Mouse (Mus musculus) midbrain, embryonic 11.5 days (tissue): ENCODE data around the gene Mreg. TPM values are rescaled to one million over a fixed set of nuclear protein-coding genes. Genes with fewer than 3 reads are reported as not detected.

Experiments used
- ATAC-seq: fragments of 200-750 bp; cut with Nextera tagmentation; 2 replicates; pipeline ENCODE4 v1.8.0; 2017; ENCODE audit warnings: moderate TSS enrichment, moderate library complexity; ENCODE audit not compliant: low FRiP score
- DNase-seq: peaks from one replicate; pipeline ENCODE4 v3.0.0; 2015; ENCODE audit warnings: low spot score; ENCODE audit errors: missing footprints
- H3K27ac ChIP-seq: fragments of 300-500 bp; sonication (generic); 2 replicates; pipeline ENCODE4 v1.5.1; 2014; ENCODE audit warnings: low read depth, low read length
- H3K27me3 ChIP-seq: fragments of 300-500 bp; sonication (generic); 2 replicates; pipeline ENCODE4 v1.6.1; 2014; ENCODE audit warnings: mild to moderate bottlenecking, low read length, moderate library complexity, mixed read lengths; ENCODE audit not compliant: control insufficient read depth, insufficient read depth
- H3K36me3 ChIP-seq: fragments of 300-500 bp; sonication (generic); 2 replicates; pipeline ENCODE4 v1.6.1; 2014; ENCODE audit warnings: mild to moderate bottlenecking, low read length, moderate library complexity, mixed read lengths; ENCODE audit not compliant: control insufficient read depth, insufficient read depth
- H3K4me1 ChIP-seq: fragments of 300-500 bp; sonication (generic); 2 replicates; pipeline ENCODE4 v1.6.1; 2014; ENCODE audit warnings: low read length; ENCODE audit not compliant: control insufficient read depth, insufficient read depth
- H3K4me2 ChIP-seq: fragments of 300-500 bp; sonication (generic); 2 replicates; pipeline ENCODE4 v1.6.1; 2014; ENCODE audit warnings: mild to moderate bottlenecking, moderate library complexity
- H3K4me3 ChIP-seq: fragments of 300-500 bp; sonication (generic); 2 replicates; pipeline ENCODE4 v1.5.1; 2014; ENCODE audit warnings: low read depth, low read length
- H3K9ac ChIP-seq: fragments of 300-500 bp; sonication (generic); 2 replicates; pipeline ENCODE4 v1.6.1; 2014; ENCODE audit warnings: low read length
- H3K9me3 ChIP-seq: fragments of 300-500 bp; sonication (generic); 2 replicates; pipeline ENCODE4 v1.6.1; 2016; ENCODE audit warnings: low read length; ENCODE audit not compliant: control insufficient read depth
- WGBS: fragments of 180-500 bp; shearing (Covaris S2); extraction: QIAGEN DNeasy Blood & Tissue Kit; methylation state at CpG from one replicate; pipeline ENCODE4 v1.1.7; 2014; 5-methylcytosine and 5-hydroxymethylcytosine counted together
- polyA plus RNA-seq: library from polyadenylated mRNA; unstranded; fragments of >200 nt; fragmentation: Nextera tagmentation; extraction: Ambion mirVana; gene quantifications from 2 replicates; pipeline ENCODE4 v1.2.1, GENCODE M21; 2014

Gene Mreg
- polyA plus RNA-seq, 1 experiment from 2014 or later = 6.3 TPM

- no peak for ATAC-seq
- Histone ChIP-seq H3K27me3 (no peaks in the 10 kb centered on the region), H3K36me3 (no peaks in the 10 kb centered on the region), H3K4me3 (no peak overlapping the region), H3K4me1 (peaks cover 5% of the 10 kb centered on the region), H3K4me2 (no peak overlapping the region), H3K27ac (no peak overlapping the region), H3K9me3 (no peaks in the 10 kb centered on the region), H3K9ac (no peak overlapping the region)
- 82% methylated on average over 5 of the region's 5 CpGs for WGBS
- DNase-seq = no peak
Observed at GRCm38 (mm10) chr1:72186151-72186550, 26.0 kb downstream of the Mreg start.

DNA sequence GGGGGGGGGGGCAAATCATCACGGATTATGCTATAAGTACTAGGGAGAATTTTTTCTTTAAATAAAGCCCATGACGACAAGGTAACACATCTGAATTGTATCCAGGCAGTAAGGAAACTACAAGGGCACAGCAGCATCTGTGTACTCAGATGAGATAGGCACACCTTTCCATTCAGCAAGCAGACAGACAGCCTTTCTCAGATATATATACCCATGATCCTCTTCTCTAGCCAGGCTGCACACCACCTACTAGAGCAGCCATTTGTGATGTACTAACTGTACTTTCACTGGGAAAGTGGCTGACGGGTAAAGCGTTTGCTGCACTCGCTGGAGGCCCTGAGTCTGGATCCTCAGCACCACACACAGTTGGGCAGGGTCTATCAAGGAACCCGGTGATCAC is 28.6 kb downstream of the Mreg start:
- WGBS = 64% methylated on average over 6 of the region's 6 CpGs

DNA sequence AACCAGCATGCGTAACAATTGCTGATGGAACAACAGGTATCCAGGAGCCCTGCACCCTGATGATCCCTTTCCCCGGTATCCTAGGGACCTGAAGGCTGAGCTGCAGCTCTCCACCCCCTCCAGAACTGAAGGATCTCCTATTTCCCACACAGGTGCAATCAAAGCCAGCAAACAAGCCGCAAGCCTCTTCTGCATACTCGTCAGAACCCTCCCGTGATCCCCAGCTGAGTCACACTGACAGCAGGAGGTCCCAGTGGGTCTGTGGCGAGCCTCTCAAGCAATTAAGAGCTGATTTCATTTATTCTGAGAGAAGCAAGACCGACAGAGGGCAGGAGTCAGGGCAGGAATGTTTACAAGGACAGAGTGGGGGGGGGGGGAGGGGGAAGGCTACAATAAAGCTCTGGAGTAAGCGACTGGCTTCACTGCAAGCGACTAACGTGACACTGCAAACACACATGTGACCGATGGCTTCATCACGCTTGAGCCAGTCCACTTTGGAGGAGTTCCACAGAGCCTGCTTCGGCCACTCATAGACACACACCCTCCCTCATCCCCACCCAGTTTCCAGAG is 29.1 kb downstream of the Mreg start:
- Histone ChIP-seq H3K27me3 (no peaks in the 10 kb centered on the region), H3K36me3 (no peaks in the 10 kb centered on the region), H3K4me1 (peaks cover 5% of the 10 kb centered on the region), H3K27ac (no peak overlapping the region), H3K9ac (no peak overlapping the region), H3K4me2 (peak overlapping the region; percentile 28), H3K9me3 (no peaks in the 10 kb centered on the region), H3K4me3 (no peak overlapping the region)
- DNase-seq (peak; percentile 86), ATAC-seq (peak; percentile 89)
- 7% methylated on average over 13 of the region's 13 CpGs for WGBS

More for the DNA sequence above, 28.6 kb downstream of the Mreg start:
- Histone ChIP-seq H3K4me3 (no peak overlapping the region), H3K36me3 (no peaks in the 10 kb centered on the region), H3K4me2 (peak overlapping the region; percentile 28), H3K27ac (no peak overlapping the region), H3K9ac (no peak overlapping the region), H3K27me3 (no peaks in the 10 kb centered on the region), H3K9me3 (no peaks in the 10 kb centered on the region), H3K4me1 (peaks cover 5% of the 10 kb centered on the region)
- DNase-seq (no peak), ATAC-seq (peak; percentile 14)

DNA sequence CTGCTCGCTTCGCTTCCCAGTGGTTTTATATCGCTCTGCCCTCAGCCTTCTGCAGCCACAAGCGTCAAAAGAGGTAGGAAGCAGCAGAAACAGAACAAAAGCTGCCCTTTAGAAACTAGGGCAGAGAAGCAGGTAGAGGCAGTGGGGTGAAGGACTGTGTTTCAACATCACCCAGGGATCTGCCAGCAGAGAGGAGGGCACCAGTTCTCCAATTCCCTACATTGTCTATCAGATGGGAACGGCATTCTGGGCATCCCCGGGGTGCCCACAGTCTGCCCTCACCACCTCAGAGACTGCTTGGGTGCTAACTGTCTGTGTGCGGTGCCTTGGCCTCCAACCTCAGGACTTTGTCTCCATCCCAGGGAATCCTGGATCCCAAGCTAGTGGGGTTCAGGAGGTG is 32.2 kb downstream of the Mreg start:
- no peak overlapping the region for H3K27ac ChIP-seq
- ATAC-seq = no peak

DNA sequence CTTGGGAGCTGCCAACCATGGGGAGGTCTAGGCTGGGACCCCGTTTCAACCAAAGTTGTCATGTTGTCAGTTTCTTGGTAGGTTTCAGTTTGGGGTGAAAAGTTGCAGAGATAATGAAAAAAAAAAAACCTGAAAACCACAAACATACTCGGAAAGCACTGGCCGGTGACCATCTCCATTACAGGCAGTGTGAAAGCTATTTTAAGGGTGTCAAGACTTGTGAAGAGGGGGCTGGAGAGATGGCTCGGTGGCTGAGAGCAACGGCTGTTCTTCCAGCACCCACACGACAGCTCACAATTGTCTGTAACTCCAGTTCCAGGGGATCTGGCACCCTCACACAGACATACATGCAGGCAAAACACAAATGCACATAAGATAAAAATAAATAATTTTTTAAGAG is 35.9 kb downstream of the Mreg start:
- no peaks in the 10 kb centered on the region for H3K27me3 ChIP-seq
- no peak overlapping the region for H3K4me3 ChIP-seq
- no peak for ATAC-seq
- no peak overlapping the region for H3K9ac ChIP-seq
- H3K27ac ChIP-seq = no peak overlapping the region
- WGBS = 94% methylated on average over 6 of the region's 6 CpGs
- H3K36me3 ChIP-seq = no peaks in the 10 kb centered on the region
- no peaks in the 10 kb centered on the region for H3K4me1 ChIP-seq
- H3K4me2 ChIP-seq = no peak overlapping the region
- DNase-seq = no peak
- H3K9me3 ChIP-seq = no peaks in the 10 kb centered on the region

More for the DNA sequence above, 32.2 kb downstream of the Mreg start:
- Histone ChIP-seq H3K4me2 (no peak overlapping the region), H3K4me1 (peaks cover 5% of the 10 kb centered on the region), H3K9ac (no peak overlapping the region), H3K4me3 (no peak overlapping the region), H3K9me3 (no peaks in the 10 kb centered on the region), H3K36me3 (no peaks in the 10 kb centered on the region), H3K27me3 (no peaks in the 10 kb centered on the region)
- no peak for DNase-seq
- WGBS = 88% methylated on average over 7 of the region's 7 CpGs

- ATAC-seq (no peak), DNase-seq (no peak)
- Histone ChIP-seq H3K9ac (no peak overlapping the region), H3K4me1 (no peaks in the 10 kb centered on the region), H3K36me3 (no peaks in the 10 kb centered on the region), H3K9me3 (no peaks in the 10 kb centered on the region), H3K4me3 (no peak overlapping the region), H3K27ac (no peak overlapping the region), H3K4me2 (no peak overlapping the region), H3K27me3 (no peaks in the 10 kb centered on the region)
- WGBS = 77% methylated on average over 7 of the region's 7 CpGs
Observed at GRCm38 (mm10) chr1:72174183-72174582, 37.9 kb downstream of the Mreg start.

- ATAC-seq (no peak), DNase-seq (no peak)
- Histone ChIP-seq H3K9ac (no peak overlapping the region), H3K9me3 (no peaks in the 10 kb centered on the region), H3K27me3 (no peaks in the 10 kb centered on the region), H3K4me2 (no peak overlapping the region), H3K4me3 (no peak overlapping the region), H3K36me3 (no peaks in the 10 kb centered on the region), H3K27ac (no peak overlapping the region), H3K4me1 (no peaks in the 10 kb centered on the region)
- WGBS = 81% methylated on average over 8 of the region's 8 CpGs
Observed at GRCm38 (mm10) chr1:72173402-72174051, 38.6 kb downstream of the Mreg start.

DNA sequence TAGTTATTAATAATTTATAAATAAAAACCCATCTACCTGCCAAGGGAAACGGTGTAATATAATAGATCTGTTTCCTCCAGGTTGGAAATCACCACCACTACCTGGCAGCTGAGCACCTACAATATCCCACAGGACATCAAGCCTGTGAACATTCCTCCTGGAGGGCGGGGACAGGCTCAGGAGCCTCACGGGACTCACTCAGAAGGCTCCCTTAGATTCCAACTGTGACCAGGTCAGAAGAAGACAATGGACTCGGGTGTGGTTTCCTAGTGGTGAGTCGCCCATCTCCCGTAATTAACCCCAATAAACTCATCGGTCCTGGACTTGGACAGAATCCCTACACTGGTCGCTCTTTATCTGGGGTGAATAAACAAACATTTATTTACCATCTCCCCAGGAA is 39.3 kb downstream of the Mreg start:
- Histone ChIP-seq H3K36me3 (no peaks in the 10 kb centered on the region), H3K4me2 (no peak overlapping the region), H3K4me3 (no peak overlapping the region), H3K27me3 (no peaks in the 10 kb centered on the region), H3K27ac (no peak overlapping the region), H3K9ac (no peak overlapping the region), H3K4me1 (no peaks in the 10 kb centered on the region), H3K9me3 (no peaks in the 10 kb centered on the region)
- DNase-seq = no peak
- ATAC-seq = no peak
- WGBS = 83% methylated on average over 8 of the region's 8 CpGs

- H3K4me1 ChIP-seq = no peaks in the 10 kb centered on the region
- H3K4me3 ChIP-seq = no peak overlapping the region
- H3K27me3 ChIP-seq = no peaks in the 10 kb centered on the region
- no peaks in the 10 kb centered on the region for H3K36me3 ChIP-seq
- no peaks in the 10 kb centered on the region for H3K9me3 ChIP-seq
- DNase-seq (no peak), ATAC-seq (peak; percentile 66)
- no peak overlapping the region for H3K4me2 ChIP-seq
- no peak overlapping the region for H3K27ac ChIP-seq
- WGBS = 87% methylated on average over 13 of the region's 13 CpGs
- no peak overlapping the region for H3K9ac ChIP-seq
Observed at GRCm38 (mm10) chr1:72171001-72171860, 40.9 kb downstream of the Mreg start.
